In genomic region chr17:27008277-27008676, GRCm38 (mm10) we compare ENCODE assay signal across 18 mouse cellular contexts.
"Had no signal": no experiment of that assay in that cellular context is flagged by ENCODE, and none has a peak within 500 bp of the region (broad histone marks: within the 10 kb centered on the region; RNA-seq: fewer than 3 reads in every experiment).

No protein-coding gene starts in this region.

- H3K9ac ChIP-seq: kidney, embryonic 15.5 days; liver, embryonic 13.5 days; lung, embryonic 14.5 days; neural tube, embryonic 13.5 days; stomach, embryonic 15.5 days had no signal

- H3K27me3 ChIP-seq: neural tube, embryonic 13.5 days; stomach, embryonic 15.5 days had no signal

- H3K9me3 ChIP-seq: kidney, embryonic 15.5 days; liver, embryonic 13.5 days; neural tube, embryonic 13.5 days; stomach, embryonic 15.5 days had no signal

- H3K36me3 ChIP-seq: kidney, embryonic 15.5 days; liver, embryonic 13.5 days; neural tube, embryonic 13.5 days; stomach, embryonic 15.5 days had no signal

- H3K27ac ChIP-seq: kidney, embryonic 15.5 days; layer of hippocampus, adult 2 months; liver, embryonic 13.5 days; neural tube, embryonic 13.5 days; stomach, embryonic 15.5 days had no signal

- H3K4me2 ChIP-seq: kidney, embryonic 15.5 days; liver, embryonic 13.5 days; lung, embryonic 14.5 days; midbrain, embryonic 11.5 days; neural tube, embryonic 13.5 days; stomach, embryonic 15.5 days had no signal

- H3K4me3 ChIP-seq: kidney, embryonic 15.5 days; layer of hippocampus, adult 2 months; liver, embryonic 13.5 days; myocyte; neural tube, embryonic 13.5 days; stomach, embryonic 15.5 days had no signal

- DNase-seq: kidney, adult 11 months; kidney, adult 8-10 months; kidney, postnatal 25 days; layer of hippocampus, adult 9-11 months; liver, embryonic 13.5 days; lung, embryonic 14.5 days; lung, postnatal 10 days; lung, postnatal 36 days; midbrain, embryonic 14.5 days; retina, postnatal 1 day; right cerebral cortex, postnatal 25 days; thymus, postnatal 25 days had no signal
